Mouse (Mus musculus): ENCODE data around the gene Babam2.
"Not testable (repeated sequence)": the region's sequence is repeated elsewhere in the genome, so short reads cannot be mapped to it uniquely, and the experiment has no call there.

The Babam2 gene

DNA sequence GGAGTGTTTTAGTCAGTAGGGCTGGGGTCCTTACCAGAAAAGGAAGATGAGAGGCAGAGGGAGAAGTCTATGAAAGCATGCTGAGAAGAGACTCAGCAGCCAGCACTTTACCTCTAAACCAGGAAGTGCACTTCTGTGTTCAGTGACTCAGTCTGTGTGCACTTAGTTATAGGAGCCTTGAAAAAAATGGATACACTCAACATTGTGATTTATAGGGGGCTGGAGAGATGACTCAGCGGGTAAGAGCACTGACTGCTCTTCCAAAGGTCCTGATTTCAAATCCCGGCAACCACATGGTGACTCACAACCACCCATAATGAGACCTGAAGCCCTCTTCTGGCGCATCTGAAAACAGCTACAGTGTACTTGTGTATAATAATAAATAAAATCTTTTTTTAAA is 238.5 kb downstream of the Babam2 start:
- DNase-seq (ENCODE audit: low read depth), result no peak

DNA sequence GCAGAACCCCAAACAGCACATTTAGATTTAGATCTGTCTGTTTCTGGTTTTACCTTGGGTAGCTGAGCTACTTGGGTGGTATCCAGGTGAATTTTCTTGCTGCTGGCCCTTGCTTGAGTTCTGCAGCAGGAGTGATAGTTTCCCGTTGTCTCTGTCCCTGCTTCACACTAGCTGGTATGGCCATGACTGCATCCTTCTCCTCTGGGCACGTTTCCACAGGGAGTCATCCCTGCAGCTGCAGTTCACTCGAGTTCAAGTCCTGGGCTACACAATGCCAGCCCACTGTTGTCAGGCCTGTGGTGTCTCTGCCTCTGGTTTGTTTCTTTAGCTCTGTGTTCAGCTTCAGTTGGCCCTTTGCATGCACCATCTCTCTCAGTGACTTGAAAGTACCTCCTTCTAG is 239.0 kb downstream of the Babam2 start:
- DNase-seq (ENCODE audit: low read depth), result no peak

DNA sequence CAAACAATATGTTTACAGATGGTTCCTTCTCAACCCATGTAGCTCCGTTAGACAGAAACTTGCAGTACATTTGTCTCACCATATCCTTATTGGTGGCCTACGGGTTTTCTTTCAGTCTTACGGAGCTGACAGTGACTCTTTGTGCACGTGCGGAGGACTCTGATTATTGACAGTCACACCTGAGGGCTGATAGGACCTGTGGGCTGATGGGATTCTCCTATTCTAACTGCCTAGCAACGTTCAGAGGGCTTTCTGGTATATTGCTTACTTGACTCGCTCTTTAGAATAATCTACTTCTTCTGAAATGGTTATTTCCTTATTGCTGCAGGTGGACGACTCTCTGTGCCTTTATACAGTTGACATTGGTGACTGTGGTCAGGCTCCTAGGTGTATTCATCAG is 243.4 kb downstream of the Babam2 start:
- no peak for DNase-seq (ENCODE audit: low read depth)

DNA sequence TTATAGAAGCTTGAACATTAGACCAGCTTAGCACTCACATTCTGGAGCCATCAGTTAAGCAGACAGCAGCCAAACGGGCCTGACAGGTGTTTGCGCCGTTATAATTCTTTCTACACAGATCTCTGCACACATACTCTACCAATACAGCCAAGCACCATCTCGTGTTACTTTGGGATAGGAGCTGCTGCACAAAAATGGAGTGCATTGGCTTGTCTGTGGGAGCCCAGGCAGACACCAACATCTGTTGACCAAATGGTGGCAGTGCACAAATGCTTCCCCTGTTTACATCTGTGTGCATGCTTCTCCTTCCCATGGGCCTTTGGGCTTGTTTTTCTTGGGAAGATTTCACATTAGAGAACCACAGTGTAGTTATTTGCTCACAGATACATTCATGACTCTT is 249.7 kb downstream of the Babam2 start:
- DNase-seq (ENCODE audit: low read depth), result no peak

DNA sequence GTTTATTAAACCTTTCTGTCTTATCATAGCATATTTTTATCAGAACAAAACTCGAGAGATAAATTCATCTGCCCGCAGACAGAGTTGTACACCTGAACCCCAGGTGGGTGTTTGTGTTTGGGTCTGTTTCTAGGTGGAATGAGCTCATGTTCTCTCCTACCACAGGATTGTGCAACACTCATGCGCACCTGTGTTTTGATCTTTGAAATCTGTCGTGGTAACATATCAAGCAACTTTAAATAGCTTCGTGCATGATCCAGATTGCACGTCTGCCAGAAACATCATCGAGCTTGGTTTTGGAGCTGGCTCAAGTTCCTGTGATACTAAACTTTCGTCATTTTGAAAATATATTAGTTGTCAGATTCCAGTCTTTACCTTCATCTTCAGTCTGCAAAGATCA is 251.9 kb downstream of the Babam2 start:
- DNase-seq (ENCODE audit: low read depth), result no peak

DNA sequence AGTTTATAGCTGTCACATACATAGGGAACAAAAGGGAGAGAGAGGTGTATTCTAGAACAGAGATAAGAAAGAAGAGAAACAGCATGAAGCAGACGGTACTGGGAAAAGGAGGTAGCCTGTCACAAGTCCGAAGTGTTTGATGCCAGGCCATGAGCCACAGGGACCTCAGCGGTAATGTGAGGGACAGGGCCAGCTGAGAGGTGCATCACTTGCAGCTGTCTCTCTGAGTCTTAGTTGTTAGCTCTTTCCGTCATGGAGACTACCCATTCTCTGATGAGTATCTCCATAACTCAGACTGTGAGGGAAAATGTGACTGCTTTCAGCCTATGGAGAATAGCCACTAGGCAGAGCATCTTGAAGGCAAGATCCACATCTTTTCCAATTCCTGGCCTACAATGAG is 253.0 kb downstream of the Babam2 start:
- no peak for DNase-seq (ENCODE audit: low read depth)

DNA sequence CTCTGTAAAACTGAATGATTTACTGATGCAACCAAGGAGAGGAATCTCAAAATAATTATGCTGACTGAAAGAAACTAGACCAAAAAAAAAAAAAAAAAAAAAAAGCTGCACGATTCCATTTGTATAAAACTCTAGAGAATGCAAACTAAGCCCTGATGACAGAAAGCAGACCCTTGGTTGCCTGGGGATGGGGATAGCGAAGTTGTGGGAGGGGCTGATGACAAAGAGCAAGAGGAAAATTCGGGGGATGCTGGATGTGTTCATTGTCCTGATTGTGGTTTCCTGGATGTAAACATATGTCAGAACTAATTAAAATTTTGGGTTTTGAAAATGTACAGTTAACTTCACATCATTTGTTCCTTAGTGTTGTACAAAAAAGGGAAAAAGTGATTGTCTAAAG is 257.7 kb downstream of the Babam2 start:
- DNase-seq (ENCODE audit: low read depth), result no peak

DNA sequence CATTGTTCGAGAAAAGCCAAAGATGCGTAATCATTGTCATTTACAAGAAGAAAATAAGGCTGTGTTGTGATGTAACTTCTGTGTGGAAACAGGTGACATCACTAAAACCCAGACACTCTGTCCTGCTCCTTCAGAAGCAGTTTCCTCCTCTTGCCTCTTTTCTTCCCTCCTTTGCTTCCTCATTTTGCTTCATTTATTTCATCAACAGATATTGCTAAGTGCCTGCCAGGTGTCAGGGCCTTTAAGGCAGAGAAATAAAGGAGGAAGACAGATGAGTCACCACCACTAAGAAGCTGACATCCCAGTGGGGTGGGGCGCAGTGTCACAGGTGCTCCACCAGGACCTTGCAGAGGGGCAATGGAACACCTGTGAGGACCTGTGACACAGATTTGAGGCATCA is 258.9 kb downstream of the Babam2 start:
- no peak for DNase-seq (ENCODE audit: low read depth)

DNA sequence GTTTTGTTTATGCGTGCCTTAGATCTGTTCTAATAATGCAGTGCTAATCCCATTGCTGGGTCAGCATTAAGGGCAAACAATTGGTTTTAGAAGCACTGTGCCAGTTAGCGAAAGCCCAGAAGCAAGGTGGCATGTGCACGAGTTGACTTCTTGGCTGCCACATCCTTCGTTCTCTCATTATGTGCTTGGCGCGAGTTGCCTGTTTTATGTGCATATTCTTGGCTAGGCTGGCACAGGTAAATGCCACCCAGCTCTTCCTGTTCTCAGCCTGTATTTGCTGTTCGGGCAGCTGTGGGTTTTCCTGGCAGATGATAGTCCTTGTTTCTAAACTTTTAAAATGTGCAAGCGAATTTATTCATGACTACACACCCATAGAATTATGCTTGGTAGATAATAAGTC is 262.4 kb downstream of the Babam2 start:
- DNase-seq (ENCODE audit: low read depth), result no peak

DNA sequence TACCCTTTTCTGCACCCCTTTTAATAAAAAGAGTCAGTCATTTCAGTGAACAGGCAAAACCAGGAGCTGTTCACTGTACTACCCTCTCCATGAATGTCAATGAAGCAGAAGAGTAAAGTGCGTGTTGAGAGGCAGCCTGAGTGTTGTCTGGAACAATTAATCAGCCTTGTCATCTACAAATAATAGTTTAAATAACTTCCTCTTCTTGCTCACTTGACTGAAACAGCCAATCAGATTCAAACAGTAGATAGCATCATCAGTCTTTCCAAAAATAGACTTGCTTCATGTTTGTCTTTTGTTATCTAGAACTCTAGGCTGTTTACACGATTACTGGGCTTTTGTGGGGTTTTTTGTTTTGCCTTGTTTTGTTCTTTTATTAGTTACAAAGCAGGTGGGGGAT is 263.9 kb downstream of the Babam2 start:
- no peak for DNase-seq (ENCODE audit: low read depth)

DNA sequence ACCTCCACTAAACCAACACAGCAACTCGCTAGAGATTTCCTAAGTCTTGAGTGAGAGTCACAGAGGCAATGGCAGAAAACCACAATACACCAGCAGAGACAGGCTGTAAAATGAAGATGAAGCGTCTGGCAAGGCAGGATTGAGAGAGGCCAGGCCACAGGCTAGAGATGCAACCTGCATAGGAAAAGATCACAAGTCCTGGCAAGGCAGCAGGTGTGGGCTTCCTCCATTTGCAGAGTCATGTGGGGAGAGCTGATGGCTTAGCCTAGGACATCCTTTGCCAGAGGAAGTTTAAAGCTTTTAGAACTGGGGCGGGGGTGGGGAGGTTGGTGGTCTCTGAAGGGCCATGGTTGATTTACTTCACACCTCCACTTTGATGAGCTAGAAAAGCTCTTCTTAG is 264.9 kb downstream of the Babam2 start:
- no peak for DNase-seq (ENCODE audit: low read depth)

DNA sequence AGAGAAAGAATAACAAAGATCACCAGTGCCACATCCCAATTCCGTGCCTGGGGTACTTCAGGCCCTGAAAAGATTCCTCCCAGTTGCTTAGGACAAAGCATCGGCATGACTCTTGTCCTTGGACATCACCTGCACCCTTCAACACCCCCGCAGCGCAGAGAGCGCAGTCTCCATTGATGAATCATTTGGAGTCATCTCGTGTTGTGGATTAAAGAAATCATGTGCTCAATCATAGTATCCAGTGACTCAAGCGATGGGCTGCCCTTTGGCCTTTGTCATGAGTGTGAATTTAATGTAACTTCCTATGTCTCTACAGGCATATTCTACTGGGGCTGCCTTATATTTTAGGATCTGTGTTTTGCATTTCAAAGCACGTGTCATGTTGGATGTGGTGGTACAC is 265.9 kb downstream of the Babam2 start:
- no peak for DNase-seq (ENCODE audit: low read depth)

DNA sequence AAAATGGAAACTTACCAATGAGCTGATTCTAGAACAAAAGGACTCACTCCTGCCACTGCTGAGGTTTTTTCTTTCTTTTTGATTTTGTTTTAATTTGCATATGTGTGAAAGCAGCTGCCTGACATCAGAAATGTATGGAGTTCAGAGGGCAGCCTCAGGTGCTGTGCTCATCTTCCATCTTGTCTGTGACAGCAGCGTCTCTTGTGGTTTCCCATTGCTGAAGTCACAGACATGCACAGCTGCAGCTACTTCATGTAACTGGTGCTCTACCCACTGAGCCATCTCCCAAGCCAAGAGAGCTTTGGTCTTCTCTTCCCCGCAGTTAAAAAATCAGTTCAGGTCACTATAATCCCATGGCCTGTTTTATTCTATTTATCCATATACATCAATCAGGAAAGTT is 266.4 kb downstream of the Babam2 start:
- peak; percentile 29 for DNase-seq (ENCODE audit: low read depth)

DNA sequence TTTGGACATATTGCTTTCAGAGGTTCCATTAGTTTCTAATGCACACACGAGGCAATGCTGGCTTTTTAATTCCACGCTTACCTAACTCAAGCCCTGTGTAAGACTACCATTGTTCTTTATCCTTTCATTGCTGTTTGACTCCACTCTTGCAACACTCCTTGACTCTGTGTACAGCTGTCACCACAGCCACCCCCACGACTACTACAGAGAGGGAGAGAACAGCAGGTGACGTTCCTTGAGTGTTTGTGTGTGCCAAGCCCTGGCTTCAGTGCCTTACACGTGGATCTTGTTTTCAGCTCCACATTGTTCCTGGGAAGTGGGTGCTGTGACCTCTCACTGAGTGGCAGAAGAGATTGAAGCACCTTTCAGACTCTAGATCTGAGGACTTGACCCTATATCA is 269.3 kb downstream of the Babam2 start:
- DNase-seq (ENCODE audit: low read depth), result no peak

DNA sequence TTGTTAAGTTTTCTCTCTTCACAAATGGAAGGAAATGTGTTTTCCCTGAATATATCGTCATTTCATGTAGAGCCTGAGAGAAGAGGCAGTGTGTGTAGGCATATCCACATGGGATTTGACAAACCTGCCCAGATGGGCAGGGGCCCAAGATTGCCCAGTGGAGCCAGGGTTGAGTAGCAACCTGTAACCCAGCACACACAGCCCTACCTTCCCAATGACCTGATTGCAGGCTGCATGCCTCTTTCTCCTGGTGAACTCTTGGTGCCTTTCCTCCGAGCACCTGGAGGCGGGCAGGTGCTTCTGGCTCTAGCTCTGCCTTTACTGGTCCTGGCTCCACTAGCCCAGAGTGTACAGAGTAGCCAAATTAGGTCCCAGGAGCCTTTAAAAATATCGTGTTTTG is 270.0 kb downstream of the Babam2 start:
- no peak for DNase-seq (ENCODE audit: low read depth)

DNA sequence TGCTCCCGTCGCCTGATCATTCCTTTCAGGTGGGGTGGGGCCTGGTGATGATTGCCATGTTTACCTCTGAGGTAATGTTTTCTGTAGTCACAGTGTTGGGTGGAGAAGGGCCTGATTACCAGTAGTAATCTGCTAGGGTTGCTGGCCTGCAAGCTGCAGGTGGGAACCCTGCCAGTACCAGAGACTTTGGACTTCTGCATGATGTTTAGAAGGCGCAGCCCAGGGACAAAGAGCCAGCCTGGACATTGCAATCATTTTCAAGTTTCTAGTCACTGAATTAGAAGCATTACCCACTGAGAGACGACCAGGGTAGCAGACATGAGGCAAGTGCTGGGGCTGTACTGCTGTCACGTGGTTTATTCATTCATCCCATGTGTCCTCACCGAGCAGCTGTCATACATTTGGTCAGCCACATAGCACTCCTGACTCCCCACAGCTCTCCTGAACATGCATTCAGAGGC is 270.6 kb downstream of the Babam2 start:
- DNase-seq (ENCODE audit: low read depth), result no peak

DNA sequence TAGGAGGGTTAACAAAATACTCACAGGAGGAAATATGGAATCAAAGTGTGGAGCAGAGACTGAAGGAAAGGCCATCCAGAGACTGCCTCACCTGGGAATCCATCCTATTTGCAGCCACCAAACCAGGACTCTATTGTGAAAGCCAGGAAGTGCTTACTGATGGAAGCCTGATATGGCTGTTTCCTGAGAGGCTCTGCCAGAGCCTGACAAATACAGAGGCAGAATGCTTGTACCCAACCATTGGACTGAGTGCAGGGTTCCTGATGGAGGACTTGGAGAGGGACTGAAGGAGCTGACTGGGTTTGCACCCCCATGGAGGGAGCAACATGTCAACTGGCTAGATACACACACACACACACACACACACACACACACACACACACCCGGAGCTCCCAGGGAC is 274.9 kb downstream of the Babam2 start:
- DNase-seq (ENCODE audit: low read depth), result not testable (repeated sequence)

DNA sequence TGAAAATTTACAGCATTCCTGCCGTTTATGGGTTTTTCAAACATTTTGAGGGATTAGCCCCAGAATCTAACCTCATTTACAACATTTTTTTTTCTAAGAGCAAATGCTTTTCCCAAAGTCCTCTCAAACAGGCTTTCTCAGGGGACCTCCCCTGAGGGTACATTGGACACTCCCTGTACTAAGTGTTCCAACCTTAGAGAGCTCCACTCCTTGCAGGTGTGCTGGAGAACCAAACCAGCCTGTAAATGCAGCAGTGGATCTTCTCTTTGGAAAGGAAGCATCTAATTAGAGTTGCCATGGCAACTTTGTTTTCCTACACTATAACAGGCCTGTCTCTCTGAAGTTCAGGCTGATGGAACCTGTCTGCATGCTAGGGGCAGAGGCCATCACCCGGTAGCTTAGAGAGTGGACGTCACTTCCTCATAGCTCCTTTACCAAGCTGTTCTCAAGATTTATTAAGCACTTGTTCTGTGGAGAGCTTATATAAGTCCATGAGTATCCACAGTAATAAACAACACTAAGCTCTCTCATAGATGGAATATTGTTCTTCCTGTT is 277.2 kb downstream of the Babam2 start:
- DNase-seq (ENCODE audit: low read depth), result no peak

DNA sequence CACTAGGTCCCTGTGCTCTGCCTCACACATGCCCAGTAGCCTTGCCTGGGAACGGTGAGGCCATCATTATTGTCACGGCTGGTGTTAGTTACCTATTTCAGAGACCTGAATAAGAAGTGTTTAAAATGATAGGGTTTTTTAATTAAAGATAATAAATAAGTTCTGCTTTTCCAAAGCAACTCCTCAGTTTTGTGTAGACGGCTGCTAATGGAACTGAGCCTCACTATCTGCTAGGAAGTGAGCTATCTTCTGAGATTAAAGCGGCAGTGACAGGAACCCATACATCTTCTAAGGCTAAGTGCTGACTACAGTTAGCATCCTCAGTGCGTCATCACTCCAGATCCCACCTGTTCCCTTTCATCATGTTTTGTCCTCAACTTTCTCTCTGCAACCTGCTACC is 284.6 kb downstream of the Babam2 start:
- no peak for DNase-seq (ENCODE audit: low read depth)

DNA sequence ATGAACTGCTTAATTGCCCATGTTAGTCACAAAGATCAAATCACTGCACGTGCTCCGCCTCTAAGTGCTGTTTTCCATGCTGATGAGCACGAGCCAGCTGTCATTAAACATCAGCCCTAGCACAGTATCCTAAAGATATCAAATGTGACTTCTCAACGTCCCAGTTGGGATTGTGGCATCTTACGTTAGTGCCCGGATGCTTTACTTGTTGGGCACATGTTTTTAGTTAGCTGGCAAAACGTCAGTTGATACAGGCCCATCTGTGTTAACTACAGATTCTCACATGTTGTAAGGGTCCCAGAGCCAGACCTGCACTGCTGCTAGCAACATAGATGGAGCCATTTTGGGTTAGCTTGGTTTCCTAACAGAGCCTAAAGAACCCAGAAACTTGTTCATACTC is 285.7 kb downstream of the Babam2 start:
- DNase-seq (ENCODE audit: low read depth), result no peak

DNA sequence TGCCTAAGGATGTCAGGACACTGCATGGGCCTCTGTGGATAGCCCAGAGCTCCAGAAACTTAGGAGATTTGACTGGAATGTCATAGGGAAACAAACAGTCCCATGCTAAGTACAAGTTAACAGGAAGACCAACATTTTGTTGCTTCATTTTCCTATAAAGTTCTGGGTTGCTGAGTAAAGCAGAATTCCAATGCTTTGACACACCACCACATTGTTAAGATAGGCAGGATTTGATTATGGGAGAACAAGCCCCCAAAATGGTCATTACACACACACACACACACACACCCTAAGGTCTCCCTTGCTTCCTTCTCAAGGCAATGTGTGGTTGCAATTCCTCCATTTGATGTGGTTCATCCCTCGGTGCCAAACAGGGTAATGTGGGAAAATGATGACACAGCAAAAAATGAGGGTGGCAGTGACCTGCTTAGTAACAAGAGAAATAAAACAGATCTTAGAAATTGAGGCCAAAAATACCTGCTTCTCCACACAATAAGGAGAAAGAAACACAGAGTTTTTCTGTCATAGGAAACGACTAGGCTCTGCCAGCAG is 286.4 kb downstream of the Babam2 start:
- DNase-seq (ENCODE audit: low read depth), result peak; percentile 4

DNA sequence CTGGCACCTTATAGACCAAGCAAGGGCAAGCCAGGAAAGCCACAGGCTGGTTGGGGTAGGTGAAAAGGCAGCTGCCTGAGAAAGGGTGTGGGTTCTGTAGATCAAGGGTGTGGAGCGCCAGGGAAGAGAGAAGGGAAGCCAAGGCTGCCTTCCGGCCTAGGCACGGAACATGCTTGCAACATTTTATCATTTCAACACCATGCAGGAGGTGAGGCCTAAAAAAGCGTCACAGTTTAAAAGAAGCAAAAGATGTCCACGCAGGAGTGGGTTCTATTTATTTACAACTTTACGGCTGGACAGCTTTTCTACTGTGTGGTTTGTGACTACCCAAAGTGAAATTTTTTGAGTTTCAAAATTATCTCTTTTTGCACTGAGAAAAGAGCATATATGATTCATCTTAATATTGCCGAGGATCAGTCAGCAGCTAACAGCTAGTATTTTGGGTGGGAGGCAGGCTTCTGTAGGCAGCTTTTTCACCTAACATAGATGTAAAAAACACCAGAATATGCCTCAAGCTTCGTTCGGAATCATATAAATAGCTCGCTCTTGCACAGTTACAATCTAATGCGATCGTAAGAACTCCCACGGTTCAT is 287.0 kb downstream of the Babam2 start:
- no peak for DNase-seq (ENCODE audit: low read depth)

DNA sequence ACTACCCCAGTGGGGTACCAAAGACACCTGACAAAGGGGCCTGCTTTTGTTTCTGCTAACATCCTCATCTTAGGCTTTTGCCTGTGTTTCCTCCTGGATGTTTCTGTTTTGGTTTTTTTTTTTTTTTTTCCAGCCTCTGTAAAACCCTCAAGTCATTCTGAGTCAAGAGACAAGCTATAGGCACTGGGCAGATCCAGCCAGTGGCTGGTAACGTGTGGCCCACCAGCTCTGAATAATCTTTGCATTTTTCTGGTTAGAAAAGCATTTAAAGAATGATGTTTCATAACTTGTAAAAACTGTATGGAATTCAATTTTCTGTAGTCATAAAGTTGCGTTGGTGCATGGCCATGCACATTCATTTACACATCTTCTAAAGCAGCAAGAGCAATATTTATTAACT is 287.5 kb downstream of the Babam2 start:
- DNase-seq (ENCODE audit: low read depth), result no peak

Measured in naive thymus-derived CD4-positive, alpha-beta T cell, adult 2 months (primary cell).